Mouse (Mus musculus) kidney, postnatal 25 days (tissue): ENCODE results near the gene Plcb1.

Source experiments
- DNase-seq, 2 experiments: peaks; one replicate each; pipeline ENCODE4 v3.0.0; 2021; ENCODE audit warnings: mixed read lengths in 2 of 2

Plcb1 gene

DNA sequence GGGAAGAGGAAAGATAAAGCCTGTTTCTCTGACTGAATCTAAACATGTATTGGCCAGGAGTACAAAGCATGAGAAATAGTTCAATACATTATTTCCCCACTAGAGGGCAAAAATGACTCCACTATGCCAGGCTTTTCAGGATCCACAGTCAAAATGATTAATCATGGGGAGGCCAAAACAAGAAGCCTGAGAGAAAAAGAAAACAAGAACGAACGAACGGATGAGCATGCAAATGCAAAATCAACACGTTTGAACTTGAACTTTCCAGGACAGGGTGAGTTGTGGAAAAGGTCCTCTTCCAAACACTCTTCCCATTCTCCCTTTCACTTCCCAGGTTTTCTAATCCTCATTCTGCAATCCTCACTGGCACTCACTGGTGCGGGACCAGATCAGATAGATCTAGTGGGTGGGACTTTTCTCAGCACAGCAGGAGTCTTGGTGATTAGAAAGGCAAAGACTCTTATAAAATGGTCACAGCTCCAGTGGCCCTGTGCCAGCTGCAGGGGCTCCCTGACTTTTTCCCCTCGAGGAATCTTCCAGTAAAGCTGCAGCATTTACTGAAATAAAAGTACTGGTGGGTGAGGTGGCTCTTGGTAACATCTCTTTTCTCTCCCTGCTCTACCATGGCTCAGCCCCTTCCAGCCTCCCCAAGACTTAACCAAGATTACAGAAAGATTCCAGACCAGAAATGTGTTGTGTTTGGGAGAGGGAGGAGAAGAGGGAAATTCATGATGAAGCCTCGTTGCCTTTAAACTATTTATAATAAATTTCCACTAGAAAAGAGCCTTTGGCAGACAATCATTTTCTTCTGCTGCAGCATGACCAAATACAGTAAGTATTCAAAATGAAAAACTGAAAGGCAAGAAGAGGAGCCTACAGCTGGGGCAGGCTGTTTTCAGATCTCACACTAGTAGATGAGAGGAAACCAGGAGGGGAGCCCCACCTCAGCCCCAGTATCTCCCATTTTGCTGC lies 654.0 kb downstream of the Plcb1 start:
- peak; percentile 54 to 69 for DNase-seq

DNA sequence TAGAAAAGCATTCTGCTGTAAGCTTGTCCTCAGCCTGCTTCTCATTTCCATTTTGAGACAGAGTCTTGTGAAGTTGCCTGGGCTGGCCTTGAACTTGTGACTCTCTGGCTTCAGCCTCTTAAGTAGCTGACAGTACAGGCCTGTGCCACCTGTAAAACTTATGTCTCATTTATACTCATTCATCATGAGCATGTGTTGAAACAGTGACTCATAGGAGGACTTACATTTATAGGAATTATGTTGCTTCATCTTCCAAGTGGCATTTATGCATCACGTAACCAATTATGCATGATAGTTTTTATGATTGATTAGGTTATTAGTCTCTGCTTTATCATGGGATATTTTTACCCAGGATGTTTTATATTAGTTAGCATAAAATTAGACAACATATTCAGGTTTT lies 667.7 kb downstream of the Plcb1 start:
- no peak for DNase-seq

DNA sequence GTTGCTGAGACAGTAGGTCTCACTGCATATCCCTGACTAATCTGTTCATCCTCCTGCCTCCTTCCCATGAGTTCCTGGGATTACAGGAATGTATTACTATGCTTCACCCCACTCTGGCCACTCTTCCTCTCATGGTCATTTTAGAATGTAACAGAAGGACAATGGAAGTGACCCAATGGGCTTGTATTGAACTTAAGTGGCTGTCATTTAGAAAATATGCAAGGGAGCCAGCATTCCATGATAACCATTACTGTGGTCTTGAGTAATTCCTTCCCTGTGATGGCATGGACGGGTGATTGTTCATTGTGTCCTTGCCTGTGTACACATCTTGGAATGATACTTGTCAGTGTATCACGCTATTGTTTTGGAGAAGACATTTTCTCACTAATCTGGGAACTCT lies 668.1 kb downstream of the Plcb1 start:
- DNase-seq, result no peak

DNA sequence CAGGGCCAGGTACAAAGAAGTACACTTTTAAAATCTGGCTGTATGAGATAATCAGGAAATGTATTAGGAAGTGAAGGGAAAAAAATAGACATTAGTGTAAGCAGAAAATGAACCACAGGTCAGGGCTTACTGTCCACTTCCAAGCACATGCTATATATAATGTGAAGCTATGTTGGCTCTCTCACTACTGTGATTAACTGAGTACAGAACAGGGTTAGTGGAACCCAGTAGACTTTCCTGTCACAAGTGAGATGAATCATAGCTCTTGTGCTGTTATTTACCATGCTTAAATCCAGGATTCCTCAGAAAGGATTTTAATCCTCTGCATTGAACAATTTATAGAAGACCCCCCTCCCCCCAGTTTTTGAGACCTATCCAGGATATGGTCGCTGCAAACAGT lies 668.6 kb downstream of the Plcb1 start:
- no peak for DNase-seq

DNA sequence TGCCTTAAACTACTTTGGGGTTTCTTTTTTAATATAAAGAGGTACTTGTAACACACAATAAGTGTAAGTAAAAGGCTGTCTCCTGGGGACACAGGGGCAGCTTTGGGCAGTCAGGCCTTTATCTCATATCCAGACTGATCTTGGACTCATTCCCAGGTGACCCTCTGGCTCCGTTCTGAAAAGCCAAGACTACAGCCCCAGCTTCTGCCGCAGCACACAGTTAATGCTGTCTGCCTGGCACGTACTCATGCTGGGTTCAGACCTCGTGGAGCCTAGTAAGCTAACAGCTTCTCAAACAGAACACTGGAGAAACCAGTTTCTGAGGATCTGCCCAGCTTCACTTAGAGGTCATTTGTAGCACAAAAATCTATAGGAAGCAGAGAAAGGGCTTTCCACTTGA lies 682.0 kb downstream of the Plcb1 start:
- no peak for DNase-seq

DNA sequence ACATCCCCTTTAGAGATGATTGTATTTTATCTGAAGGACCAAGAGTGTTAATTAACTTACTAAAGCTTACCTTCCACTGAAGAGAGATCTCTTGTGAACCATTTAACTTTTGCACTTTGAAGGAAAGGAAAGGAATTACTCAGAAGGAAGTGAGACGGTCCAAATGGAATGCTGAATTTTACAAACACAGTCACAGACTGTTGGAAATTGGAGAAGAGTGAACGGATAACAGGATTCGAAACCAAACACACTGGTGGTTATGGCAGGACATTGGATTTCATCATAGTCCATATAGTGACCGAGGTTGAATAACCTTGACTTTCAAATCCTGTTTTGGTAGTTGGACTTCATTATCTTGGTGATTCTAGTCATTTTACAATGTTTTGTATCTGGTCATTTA lies 688.2 kb downstream of the Plcb1 start:
- no peak for DNase-seq

DNA sequence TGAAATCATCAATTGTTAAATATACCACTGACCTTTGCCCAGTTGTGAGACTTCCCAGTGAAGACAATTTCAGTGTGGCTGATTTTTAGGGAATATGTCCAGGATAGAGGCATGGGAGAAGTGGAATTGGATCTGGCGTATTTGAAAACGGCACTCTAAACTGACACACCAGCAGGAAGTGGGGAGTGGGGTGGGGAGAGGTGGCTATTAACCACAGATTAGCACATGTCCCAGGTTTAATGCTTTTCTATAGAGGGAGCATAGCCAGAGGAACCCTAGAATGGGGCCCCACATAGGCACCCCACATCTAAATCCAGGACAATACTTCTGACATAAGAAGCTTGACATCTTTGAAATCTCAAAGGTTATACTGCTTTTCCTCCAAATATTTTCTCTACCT lies 699.4 kb downstream of the Plcb1 start:
- no peak for DNase-seq

DNA sequence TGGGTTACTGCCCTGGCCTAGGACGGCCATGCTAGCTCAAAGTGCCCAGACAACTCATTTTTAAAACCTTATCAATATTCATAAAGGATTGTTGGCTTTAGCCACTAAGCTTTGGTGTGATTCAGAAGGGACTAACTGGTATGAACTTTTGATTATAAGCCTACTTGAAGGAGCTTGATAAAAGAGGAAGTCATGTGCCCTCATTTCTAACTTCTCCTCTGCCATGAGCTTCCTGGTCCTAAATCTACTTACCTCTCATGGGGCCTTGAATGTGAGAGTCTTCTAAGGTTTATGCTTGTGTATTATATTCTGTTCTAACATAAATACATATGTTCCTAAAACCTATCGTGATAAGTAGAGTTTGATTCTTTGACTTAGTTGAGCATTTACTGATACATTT lies 702.4 kb downstream of the Plcb1 start:
- no peak for DNase-seq

DNA sequence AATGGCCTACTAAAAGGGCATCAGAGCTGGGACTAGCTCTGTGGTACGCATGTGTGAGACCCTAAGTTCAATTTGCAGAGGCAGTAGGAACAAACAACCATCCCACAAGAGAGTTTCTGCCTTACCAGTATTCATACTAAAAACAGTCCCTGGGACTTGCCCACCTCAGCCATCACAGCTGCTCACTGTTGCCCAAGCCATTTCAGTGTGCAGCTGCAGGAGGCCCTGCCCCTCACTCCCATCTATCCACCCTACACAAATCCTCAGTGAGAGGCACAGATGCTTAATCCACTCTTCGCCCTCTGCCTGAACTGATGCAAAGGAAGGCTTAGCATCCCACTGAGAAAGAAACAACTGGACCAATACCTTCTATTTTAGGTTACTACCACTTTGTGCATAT lies 703.3 kb downstream of the Plcb1 start:
- no peak for DNase-seq

DNA sequence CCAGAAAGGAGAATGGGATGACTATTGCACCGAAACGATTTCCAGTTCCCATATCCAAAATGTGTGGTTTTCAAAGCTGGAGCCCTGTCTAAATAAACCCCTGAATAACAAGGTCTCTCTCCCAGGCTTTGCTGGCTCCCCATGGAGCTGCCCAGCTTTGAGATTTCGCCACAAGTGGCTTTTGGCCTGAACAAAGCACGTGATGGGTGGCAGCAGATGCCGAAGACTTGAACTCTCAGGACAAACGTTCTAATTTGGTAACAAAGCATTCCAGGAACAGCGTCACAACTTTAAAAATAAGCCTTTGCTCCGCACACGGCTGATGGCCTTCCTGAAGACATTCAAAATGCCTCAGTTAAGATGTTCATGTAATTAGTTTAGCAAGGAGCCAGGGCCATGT lies 706.9 kb downstream of the Plcb1 start:
- peak in 1 of 2 experiments; percentile 31 for DNase-seq

DNA sequence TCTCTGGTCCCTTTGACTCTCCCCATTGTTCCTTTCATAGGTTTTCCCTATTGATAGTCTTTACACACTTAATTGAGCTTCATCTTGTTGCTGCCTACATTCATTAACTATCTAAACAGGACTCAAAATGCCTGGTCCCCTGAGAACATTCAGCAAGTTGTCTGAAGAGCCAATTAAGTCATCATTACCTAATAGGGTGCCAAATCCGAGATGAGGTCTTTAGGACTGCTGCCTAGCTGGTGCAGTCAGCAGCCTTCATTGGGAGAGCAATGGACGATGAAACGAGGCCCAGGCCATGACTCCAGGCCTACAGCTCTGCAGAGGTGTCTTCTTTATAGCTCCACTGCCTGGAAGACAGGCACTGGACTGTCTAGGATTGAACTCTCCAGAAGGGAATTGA lies 710.7 kb downstream of the Plcb1 start:
- DNase-seq, result no peak

DNA sequence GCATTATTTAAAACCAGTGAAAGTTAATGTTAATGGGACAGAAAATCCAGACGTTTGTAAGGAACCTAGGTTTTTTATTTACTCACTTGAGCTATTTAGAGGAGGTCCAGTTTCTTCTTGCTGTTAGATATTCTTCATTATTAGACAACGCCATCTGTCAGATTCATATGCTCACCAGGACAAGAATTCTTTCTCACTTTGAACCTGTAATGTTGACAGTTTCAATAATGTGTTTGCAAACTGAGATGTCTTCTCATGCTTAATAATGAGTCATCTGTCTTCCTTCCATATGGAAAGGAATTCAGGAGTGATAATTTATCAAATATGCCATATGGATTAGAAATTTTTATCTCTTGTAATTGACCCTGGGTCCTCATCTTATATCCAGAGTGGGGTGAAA lies 711.4 kb downstream of the Plcb1 start:
- DNase-seq, result no peak

DNA sequence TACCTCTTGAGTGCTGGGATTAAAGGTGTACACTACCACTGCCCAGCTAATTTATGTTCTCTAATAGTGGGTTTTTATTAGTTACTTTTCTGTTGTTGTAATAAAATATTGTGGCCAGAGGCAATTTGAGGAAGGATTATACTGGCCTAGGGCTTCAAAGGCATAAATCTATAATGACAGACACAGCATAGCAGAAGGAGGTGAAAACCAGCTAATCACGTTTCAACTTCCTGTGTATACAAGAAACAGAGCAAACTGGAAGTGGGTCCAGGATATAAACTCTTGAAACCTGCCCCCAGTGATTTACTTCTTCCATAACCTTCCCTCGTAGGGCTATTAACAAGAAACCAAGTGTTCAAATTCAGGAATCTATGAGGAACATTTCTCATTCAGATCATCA lies 715.0 kb downstream of the Plcb1 start:
- no peak for DNase-seq

DNA sequence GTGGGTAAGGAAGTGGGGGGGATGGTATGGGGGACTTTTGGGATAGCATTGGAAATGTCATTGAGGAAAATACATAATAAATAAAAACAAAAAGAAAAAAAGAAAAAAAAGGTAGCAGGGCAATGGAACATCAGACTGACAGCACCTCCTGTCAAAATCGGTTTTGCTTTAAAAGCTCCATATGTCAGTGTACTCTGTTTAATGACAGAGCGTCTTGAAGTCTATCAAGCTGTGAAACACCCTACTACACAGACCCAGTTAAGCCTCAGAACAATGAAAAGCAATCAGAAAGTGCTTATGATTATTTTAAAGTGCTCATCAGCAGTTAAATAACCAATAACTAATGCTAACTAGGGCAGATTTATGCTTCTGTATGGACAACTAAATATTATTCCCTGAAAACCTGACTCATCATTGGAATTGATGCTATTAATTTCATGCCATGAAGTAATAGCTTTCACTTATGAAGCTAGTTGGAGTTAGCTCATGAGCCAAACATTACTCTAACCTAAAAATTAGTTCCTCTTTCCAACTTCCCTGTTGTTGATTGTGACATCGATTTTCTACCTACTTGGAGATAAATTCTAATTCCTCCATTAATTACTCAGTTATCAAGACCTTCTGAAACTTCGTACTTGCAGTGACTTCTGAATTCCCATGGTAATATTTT lies 717.6 kb downstream of the Plcb1 start:
- DNase-seq, result no peak

DNA sequence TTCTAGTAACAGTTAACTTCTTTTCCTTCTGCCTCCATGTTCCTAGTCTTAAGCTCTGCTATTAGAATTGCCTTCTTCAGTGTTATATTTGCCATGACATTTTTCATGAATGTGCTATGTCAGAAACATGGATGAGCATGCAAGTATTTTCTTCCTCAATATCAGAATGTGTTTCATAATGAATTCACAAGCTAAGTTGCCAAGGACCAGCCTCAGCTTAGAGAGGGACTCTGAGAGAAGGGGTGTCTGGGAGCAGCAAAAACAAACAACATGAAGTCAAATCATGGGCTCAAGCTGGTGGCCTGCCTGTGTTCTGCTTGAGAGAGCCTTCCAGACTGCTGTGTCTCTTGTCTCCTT lies 718.1 kb downstream of the Plcb1 start:
- no peak for DNase-seq

DNA sequence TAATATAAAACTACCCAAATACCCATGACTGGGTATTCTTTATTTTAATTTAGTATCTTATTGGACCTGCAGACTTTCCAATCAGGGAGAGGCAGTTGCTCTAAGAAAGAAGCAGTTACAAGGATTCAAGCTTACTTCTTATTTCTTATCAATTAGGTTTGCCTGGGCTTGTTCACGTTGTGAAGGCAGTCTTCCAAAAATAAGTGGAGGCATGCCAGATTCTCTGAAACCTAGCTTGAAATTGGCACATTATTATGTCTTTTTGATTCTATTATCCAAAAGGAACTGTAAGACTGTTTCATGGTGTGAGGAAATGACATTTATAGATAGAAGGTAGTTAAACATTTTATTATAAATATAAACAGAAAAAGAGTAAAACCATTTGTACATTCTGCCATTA lies 721.2 kb downstream of the Plcb1 start:
- DNase-seq, result no peak

DNA sequence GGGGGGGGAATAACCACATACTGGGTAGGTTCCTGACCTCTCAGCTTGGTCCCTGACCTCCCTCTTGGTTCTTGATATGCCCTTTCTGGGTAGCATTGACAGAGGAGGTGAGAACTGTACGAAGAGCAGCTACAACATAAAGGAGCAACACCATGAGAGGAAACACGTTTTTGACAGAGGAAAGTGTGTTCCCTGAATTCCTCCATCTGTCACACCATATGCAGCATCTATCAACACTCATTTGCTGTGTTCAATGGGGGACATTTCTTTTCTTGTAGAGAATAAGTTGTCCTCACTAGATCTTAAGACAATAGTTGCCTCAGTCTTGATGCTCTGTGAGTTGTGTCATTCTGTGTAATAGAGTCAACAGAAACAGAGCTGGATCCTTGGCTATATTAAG lies 733.1 kb downstream of the Plcb1 start:
- DNase-seq, result no peak
